Mouse (Mus musculus): Measurements from ENCODE around the gene Fbxl5. TPM values are rescaled to one million over a fixed set of nuclear protein-coding genes. Genes with fewer than 3 reads are reported as not detected.

The Fbxl5 gene
- polyA plus RNA-seq, 1 experiment from 2014 or later, result 36.5 TPM

DNA sequence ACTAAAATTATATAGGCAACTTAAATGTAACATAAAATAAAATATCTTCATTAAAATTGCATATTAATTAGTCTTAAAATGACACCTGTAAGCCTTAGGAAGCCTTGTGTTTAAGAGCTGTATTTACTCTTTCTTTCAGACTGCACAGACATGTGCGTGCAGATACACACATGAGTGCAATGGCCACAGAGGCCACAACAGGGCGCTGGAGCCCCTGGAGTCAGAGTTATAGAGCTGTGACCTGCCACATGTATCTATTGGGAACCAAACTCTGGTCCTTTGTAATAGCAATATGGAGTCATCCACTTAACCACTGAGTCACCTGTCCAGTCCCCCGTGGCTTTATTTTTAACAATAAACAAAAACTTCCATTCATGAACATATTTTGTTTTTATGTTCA lies 72.3 kb downstream of the Fbxl5 start:
- DNase-seq (ENCODE audit: low spot score) (no peak), ATAC-seq (replicated peaks; ENCODE audit: low FRiP score) (peak; percentile 45; the same call in 1 of the 2 replicates)
- Histone ChIP-seq H3K4me3 (ENCODE audit: low read depth, low read length) (no peak overlapping the region), H3K27ac (ENCODE audit: low read depth, low read length) (no peak overlapping the region), H3K9me3 (ENCODE audit: control insufficient read depth, low read length) (no peaks in the 10 kb centered on the region), H3K4me2 (no peak overlapping the region), H3K4me1 (replicated peaks; ENCODE audit: control insufficient read depth, insufficient read depth, low read length) (no peaks in the 10 kb centered on the region), H3K27me3 (replicated peaks; ENCODE audit: control insufficient read depth, insufficient read depth, low read length) (no peaks in the 10 kb centered on the region), H3K36me3 (ENCODE audit: control insufficient read depth, insufficient read depth, low read length) (no peaks in the 10 kb centered on the region), H3K9ac (ENCODE audit: low read depth, low read length) (no peak overlapping the region)
- WGBS, result 84% methylated on average over 3 of the region's 3 CpGs

DNA sequence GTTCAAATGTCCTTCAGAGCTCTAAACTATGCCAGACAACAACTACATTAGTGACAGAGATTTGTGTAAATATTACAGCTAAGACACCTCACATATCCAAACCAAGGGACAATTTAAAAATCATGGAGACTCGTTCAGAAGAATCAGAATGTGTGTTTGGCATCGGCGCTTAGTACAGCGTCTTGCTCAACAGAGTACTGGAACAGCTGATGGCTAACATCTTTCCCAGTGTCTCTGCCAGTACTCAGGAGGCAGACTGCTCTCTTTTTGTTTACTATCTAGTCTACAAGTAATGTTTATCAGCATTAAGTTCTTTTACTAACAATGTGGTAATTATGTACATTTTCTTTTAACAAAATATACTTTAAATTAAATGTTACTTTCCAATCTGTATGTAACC lies 73.4 kb downstream of the Fbxl5 start:
- H3K27ac ChIP-seq (ENCODE audit: low read depth, low read length), result no peak overlapping the region
- H3K4me1 ChIP-seq (replicated peaks; ENCODE audit: control insufficient read depth, insufficient read depth, low read length), result no peaks in the 10 kb centered on the region
- no peaks in the 10 kb centered on the region for H3K36me3 ChIP-seq (ENCODE audit: control insufficient read depth, insufficient read depth, low read length)
- no peaks in the 10 kb centered on the region for H3K27me3 ChIP-seq (replicated peaks; ENCODE audit: control insufficient read depth, insufficient read depth, low read length)
- H3K4me2 ChIP-seq, result no peak overlapping the region
- DNase-seq (ENCODE audit: low spot score) (no peak), ATAC-seq (replicated peaks; ENCODE audit: low FRiP score) (no peak)
- no peak overlapping the region for H3K9ac ChIP-seq (ENCODE audit: low read depth, low read length)
- H3K9me3 ChIP-seq (ENCODE audit: control insufficient read depth, low read length), result no peaks in the 10 kb centered on the region
- WGBS, result 90% methylated on average over 4 of the region's 4 CpGs
- H3K4me3 ChIP-seq (ENCODE audit: low read depth, low read length), result no peak overlapping the region

- WGBS, result 69% methylated on average over 5 of the region's 5 CpGs
- Histone ChIP-seq H3K4me3 (ENCODE audit: low read depth, low read length) (no peak overlapping the region), H3K9me3 (ENCODE audit: control insufficient read depth, low read length) (no peaks in the 10 kb centered on the region), H3K9ac (ENCODE audit: low read depth, low read length) (no peak overlapping the region), H3K4me1 (replicated peaks; ENCODE audit: control insufficient read depth, insufficient read depth, low read length) (no peaks in the 10 kb centered on the region), H3K4me2 (no peak overlapping the region), H3K27me3 (replicated peaks; ENCODE audit: control insufficient read depth, insufficient read depth, low read length) (no peaks in the 10 kb centered on the region), H3K36me3 (ENCODE audit: control insufficient read depth, insufficient read depth, low read length) (0 out of 2 replicates have a peak, but pooled peaks cover 3% of the 10 kb centered on the region), H3K27ac (ENCODE audit: low read depth, low read length) (no peak overlapping the region)
- ATAC-seq (replicated peaks; ENCODE audit: low FRiP score) (no peak), DNase-seq (ENCODE audit: low spot score) (no peak)
Measured at GRCm38 (mm10) chr5:43745156-43745555, 76.3 kb downstream of the Fbxl5 start.

DNA sequence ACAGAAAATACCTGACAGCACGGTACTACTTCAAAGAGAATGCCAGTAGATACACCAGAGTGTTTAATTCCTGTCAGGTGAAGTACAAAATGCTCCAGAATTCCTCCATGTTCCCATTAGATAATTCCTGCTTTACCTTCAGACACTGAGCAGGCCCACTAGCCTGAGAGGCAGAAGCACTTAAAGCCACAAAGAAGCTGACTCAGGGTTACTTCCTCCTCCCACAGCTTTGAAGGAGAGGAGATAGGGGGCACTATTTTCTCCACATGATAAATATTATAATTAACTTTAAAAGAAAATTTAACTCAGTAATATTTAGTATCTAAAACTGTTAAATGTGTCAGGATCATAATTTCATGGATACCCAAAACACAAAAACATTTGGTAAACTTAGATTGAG lies 77.3 kb downstream of the Fbxl5 start:
- Histone ChIP-seq H3K4me2 (no peak overlapping the region), H3K27me3 (replicated peaks; ENCODE audit: control insufficient read depth, insufficient read depth, low read length) (no peaks in the 10 kb centered on the region), H3K9me3 (ENCODE audit: control insufficient read depth, low read length) (no peaks in the 10 kb centered on the region), H3K4me3 (ENCODE audit: low read depth, low read length) (no peak overlapping the region), H3K4me1 (replicated peaks; ENCODE audit: control insufficient read depth, insufficient read depth, low read length) (no peaks in the 10 kb centered on the region), H3K36me3 (ENCODE audit: control insufficient read depth, insufficient read depth, low read length) (0 out of 2 replicates have a peak, but pooled peaks cover 3% of the 10 kb centered on the region), H3K9ac (ENCODE audit: low read depth, low read length) (no peak overlapping the region), H3K27ac (ENCODE audit: low read depth, low read length) (no peak overlapping the region)
- ATAC-seq (replicated peaks; ENCODE audit: low FRiP score) (no peak), DNase-seq (ENCODE audit: low spot score) (no peak)
- 89% methylated on average over 1 of the region's 1 CpGs for WGBS

DNA sequence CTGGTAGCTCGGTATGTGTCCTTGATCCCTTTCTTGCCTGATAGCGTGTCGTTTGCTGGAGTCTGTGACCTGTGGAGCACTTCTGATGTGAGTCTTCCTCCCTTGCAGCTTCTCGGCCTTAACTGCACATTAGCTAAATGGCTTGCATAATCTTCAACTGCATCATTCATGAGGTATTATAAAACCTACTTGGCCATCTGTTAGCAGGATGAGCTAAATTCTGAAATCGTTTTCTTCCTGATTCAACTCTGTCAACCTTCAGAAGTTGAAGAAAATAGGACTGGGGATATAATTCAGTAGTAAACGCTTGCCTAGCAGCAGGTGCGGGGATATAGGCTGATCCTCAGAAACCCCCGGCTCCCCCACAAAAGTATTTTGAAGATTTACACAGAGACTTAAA lies 89.1 kb downstream of the Fbxl5 start:
- H3K27me3 ChIP-seq (replicated peaks; ENCODE audit: control insufficient read depth, insufficient read depth, low read length), result no peaks in the 10 kb centered on the region
- no peaks in the 10 kb centered on the region for H3K36me3 ChIP-seq (ENCODE audit: control insufficient read depth, insufficient read depth, low read length)
- no peak overlapping the region for H3K27ac ChIP-seq (ENCODE audit: low read depth, low read length)
- no peak overlapping the region for H3K4me2 ChIP-seq
- H3K4me1 ChIP-seq (replicated peaks; ENCODE audit: control insufficient read depth, insufficient read depth, low read length), result no peaks in the 10 kb centered on the region
- ATAC-seq (replicated peaks; ENCODE audit: low FRiP score) (no peak), DNase-seq (ENCODE audit: low spot score) (no peak)
- 81% methylated on average over 8 of the region's 8 CpGs for WGBS
- H3K4me3 ChIP-seq (ENCODE audit: low read depth, low read length), result no peak overlapping the region
- no peak overlapping the region for H3K9ac ChIP-seq (ENCODE audit: low read depth, low read length)
- no peaks in the 10 kb centered on the region for H3K9me3 ChIP-seq (ENCODE audit: control insufficient read depth, low read length)

- Histone ChIP-seq H3K27me3 (replicated peaks; ENCODE audit: control insufficient read depth, insufficient read depth, low read length) (no peaks in the 10 kb centered on the region), H3K9ac (ENCODE audit: low read depth, low read length) (no peak overlapping the region), H3K4me3 (ENCODE audit: low read depth, low read length) (no peak overlapping the region), H3K27ac (ENCODE audit: low read depth, low read length) (no peak overlapping the region), H3K9me3 (ENCODE audit: control insufficient read depth, low read length) (no peaks in the 10 kb centered on the region), H3K4me2 (no peak overlapping the region), H3K36me3 (ENCODE audit: control insufficient read depth, insufficient read depth, low read length) (no peaks in the 10 kb centered on the region), H3K4me1 (replicated peaks; ENCODE audit: control insufficient read depth, insufficient read depth, low read length) (no peaks in the 10 kb centered on the region)
- no peak for DNase-seq (ENCODE audit: low spot score)
- WGBS, result 79% methylated on average over 11 of the region's 11 CpGs
- no peak for ATAC-seq (replicated peaks; ENCODE audit: low FRiP score)
Measured at GRCm38 (mm10) chr5:43728375-43729165, 92.9 kb downstream of the Fbxl5 start.

DNA sequence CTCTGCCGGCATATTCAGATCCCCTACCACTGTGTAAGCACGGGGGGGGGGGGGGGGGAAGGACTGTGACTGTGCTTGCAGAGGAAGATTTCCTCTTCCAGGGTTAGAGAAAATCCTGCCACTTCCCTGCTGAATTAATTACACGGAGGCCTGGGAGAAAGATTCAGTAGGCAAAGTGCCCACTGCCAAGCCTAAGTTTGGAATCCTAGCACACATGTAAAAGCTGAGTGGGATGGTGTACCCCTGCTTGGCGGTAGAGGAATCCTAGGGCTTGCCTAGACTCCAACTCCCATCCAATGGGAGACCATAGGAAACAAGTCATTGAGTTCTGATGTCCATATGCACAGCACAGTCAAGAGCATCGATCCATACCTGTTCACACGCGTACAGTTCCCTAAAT lies 97.6 kb downstream of the Fbxl5 start:
- no peak for DNase-seq (ENCODE audit: low spot score)
- Histone ChIP-seq H3K4me3 (ENCODE audit: low read depth, low read length) (no peak overlapping the region), H3K9me3 (ENCODE audit: control insufficient read depth, low read length) (no peaks in the 10 kb centered on the region), H3K27me3 (replicated peaks; ENCODE audit: control insufficient read depth, insufficient read depth, low read length) (no peaks in the 10 kb centered on the region), H3K36me3 (ENCODE audit: control insufficient read depth, insufficient read depth, low read length) (peaks cover 2% of the 10 kb centered on the region; the same call in 1 of the 2 replicates), H3K4me1 (replicated peaks; ENCODE audit: control insufficient read depth, insufficient read depth, low read length) (no peaks in the 10 kb centered on the region), H3K27ac (ENCODE audit: low read depth, low read length) (no peak overlapping the region), H3K9ac (ENCODE audit: low read depth, low read length) (no peak overlapping the region), H3K4me2 (no peak overlapping the region)
- no peak for ATAC-seq (replicated peaks; ENCODE audit: low FRiP score)
- 84% methylated on average over 7 of the region's 7 CpGs for WGBS

GRCm38 (mm10) chr5:43722452-43722783 lies 99.0 kb downstream of the Fbxl5 start:
- WGBS, result 91% methylated on average over 6 of the region's 6 CpGs
- ATAC-seq (replicated peaks; ENCODE audit: low FRiP score), result no peak

More at GRCm38 (mm10) chr5:43722452-43722783, 99.0 kb downstream of the Fbxl5 start:
- Histone ChIP-seq H3K4me3 (ENCODE audit: low read depth, low read length) (no peak overlapping the region), H3K36me3 (ENCODE audit: control insufficient read depth, insufficient read depth, low read length) (peaks cover 3% of the 10 kb centered on the region; the same call in 1 of the 2 replicates), H3K4me1 (replicated peaks; ENCODE audit: control insufficient read depth, insufficient read depth, low read length) (no peaks in the 10 kb centered on the region), H3K4me2 (no peak overlapping the region), H3K27ac (ENCODE audit: low read depth, low read length) (no peak overlapping the region), H3K27me3 (replicated peaks; ENCODE audit: control insufficient read depth, insufficient read depth, low read length) (no peaks in the 10 kb centered on the region), H3K9me3 (ENCODE audit: control insufficient read depth, low read length) (no peaks in the 10 kb centered on the region), H3K9ac (ENCODE audit: low read depth, low read length) (no peak overlapping the region)
- DNase-seq (ENCODE audit: low spot score), result no peak

All from liver, embryonic 11.5 days (tissue).